Mouse (Mus musculus) ES-Bruce4 (cell line): ENCODE data around the gene Cyp27b1.

Experiments used
- CTCF ChIP-seq: IDR thresholded peaks from one replicate; pipeline ENCODE4 v1.8.1; 2011; ENCODE audit warnings: low read depth, low read length
- POLR2A ChIP-seq: IDR thresholded peaks from one replicate; pipeline ENCODE4 v1.8.1; 2011; ENCODE audit warnings: low read length; ENCODE audit not compliant: insufficient read depth

DNA sequence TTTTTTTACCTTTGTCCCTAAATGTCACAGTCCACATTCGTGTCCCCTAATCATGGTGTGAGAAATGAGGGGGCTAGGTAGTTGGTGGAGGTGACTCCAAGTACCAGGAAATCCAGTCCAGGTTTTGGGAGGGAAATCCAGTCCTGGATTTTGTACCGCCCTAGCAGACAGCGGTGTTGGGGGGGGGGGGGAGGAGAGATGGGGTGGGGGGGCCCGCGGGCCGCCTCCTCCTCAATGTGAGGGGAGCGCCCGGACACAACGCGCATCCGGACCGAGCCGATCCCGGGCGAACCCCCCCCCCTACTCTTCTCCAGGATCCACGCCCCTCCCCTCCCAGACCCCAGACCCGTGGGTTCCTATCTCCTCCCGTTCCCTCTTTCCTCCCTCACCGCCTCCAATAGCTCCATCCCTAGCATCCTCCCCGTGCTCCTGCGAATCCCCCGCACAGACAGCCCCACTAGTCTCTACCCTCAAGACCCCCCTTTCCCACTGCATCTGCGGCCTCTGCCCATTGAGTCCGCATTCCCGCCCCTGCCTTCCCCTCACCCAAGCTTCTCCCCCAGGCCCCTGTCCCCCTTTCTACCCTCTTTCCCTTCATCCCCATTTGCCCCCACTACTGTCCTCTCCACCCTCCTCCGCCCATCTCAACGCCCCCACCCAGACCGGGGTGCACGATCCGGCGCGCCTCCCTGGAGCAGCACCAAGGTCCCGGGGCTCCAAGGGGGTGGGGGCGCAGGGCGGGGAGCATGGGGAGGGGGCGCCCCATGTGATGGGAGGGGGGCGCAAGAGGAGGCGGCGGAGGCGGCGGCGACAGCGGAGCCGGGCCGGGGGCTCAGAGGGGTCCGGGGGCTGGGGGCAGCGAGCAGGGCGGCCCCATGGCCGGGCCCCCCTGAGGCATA is 30.9 kb downstream of the Cyp27b1 start:
- TF ChIP-seq CTCF: no peak
- TF ChIP-seq POLR2A: no peak
